Mouse (Mus musculus): Measurements from ENCODE around the gene Rnase9. TPM values are rescaled to one million over a fixed set of nuclear protein-coding genes. Genes with fewer than 3 reads are reported as not detected.
A peak's percentile ranks its signal among the peaks of the same experiment; 100 is the strongest.

Gene Rnase9
- not detected for total RNA-seq (2021)

GRCm38 (mm10) chr14:51041769-51042168, at the start of gene Rnase9:
Gene Rnase9, minus strand, starts transcription at chr14:51041869.
- intact Hi-C loops (cut with DNase I) = no loop called here
- DNase-seq = no peak

GRCm38 (mm10) chr14:51090077-51090781, 48.6 kb upstream of the Rnase9 start:
- intact Hi-C loops (cut with DNase I) = no loop called here
- DNase-seq = peak; percentile 73

- DNase-seq = no peak
- intact Hi-C loops (cut with DNase I) = loop anchor here (2.0 to 5.0 kb wide), 2 partner anchors 25 to 287 kb away; no protein-coding TSS in a partner anchor
Observed at GRCm38 (mm10) chr14:51089674-51090076, 48.0 kb upstream of the Rnase9 start.

- DNase-seq = peak; percentile 95
- intact Hi-C loops (cut with DNase I) = loop anchor here (2.0 to 5.0 kb wide), 2 partner anchors 24 to 287 kb away; no protein-coding TSS in a partner anchor
Observed at GRCm38 (mm10) chr14:51088970-51089673, 47.5 kb upstream of the Rnase9 start.

GRCm38 (mm10) chr14:51088166-51088969, 46.7 kb upstream of the Rnase9 start:
- intact Hi-C loops (cut with DNase I) = loop anchor here (2.0 to 5.0 kb wide), 2 partner anchors 24 to 286 kb away; no protein-coding TSS in a partner anchor
- peak; percentile 80 for DNase-seq

GRCm38 (mm10) chr14:51087762-51088161, 46.1 kb upstream of the Rnase9 start:
- intact Hi-C loops (cut with DNase I) = loop anchor here (2.0 to 5.0 kb wide), 2 partner anchors 23 to 285 kb away; no protein-coding TSS in a partner anchor
- DNase-seq = no peak

- intact Hi-C loops (cut with DNase I) = loop anchor here (5.0 kb wide), 1 partner anchor 284 kb away; no protein-coding TSS in a partner anchor
Observed at GRCm38 (mm10) chr14:51085911-51086310, 44.2 kb upstream of the Rnase9 start.

GRCm38 (mm10) chr14:51085086-51085485, 43.4 kb upstream of the Rnase9 start:
- no peak for DNase-seq
- intact Hi-C loops (cut with DNase I) = loop anchor here (5.0 kb wide), 1 partner anchor 283 kb away; no protein-coding TSS in a partner anchor

More at GRCm38 (mm10) chr14:51085911-51086310, 44.2 kb upstream of the Rnase9 start:
- DNase-seq = no peak

GRCm38 (mm10) chr14:51083805-51084204, 42.1 kb upstream of the Rnase9 start:
- no peak for DNase-seq
- intact Hi-C loops (cut with DNase I) = no loop called here

GRCm38 (mm10) chr14:51082599-51083581, 41.2 kb upstream of the Rnase9 start:
- intact Hi-C loops (cut with DNase I) = no loop called here
- peak; percentile 38 for DNase-seq

GRCm38 (mm10) chr14:51081035-51081434, 39.4 kb upstream of the Rnase9 start:
- no peak for DNase-seq
- intact Hi-C loops (cut with DNase I) = no loop called here

GRCm38 (mm10) chr14:51079180-51079579, 37.5 kb upstream of the Rnase9 start:
- intact Hi-C loops (cut with DNase I) = no loop called here
- no peak for DNase-seq

GRCm38 (mm10) chr14:51074335-51074734, 32.7 kb upstream of the Rnase9 start, which contains the start of gene Olfr750:
Gene Olfr750, minus strand, starts transcription at chr14:51074435.
- intact Hi-C loops (cut with DNase I) = no loop called here
- no peak for DNase-seq

- intact Hi-C loops (cut with DNase I) = no loop called here
- DNase-seq = peak; percentile 38
Observed at GRCm38 (mm10) chr14:51069617-51070016, 27.9 kb upstream of the Rnase9 start.

GRCm38 (mm10) chr14:51068956-51069355, 27.3 kb upstream of the Rnase9 start:
- intact Hi-C loops (cut with DNase I) = no loop called here
- DNase-seq = no peak

- DNase-seq = no peak
- intact Hi-C loops (cut with DNase I) = loop anchor here (5.0 kb wide), 2 partner anchors 33 to 128 kb away; partner anchors contain the start of genes Pip4p1 and Pnp
Observed at GRCm38 (mm10) chr14:51060761-51061160, 19.1 kb upstream of the Rnase9 start.

- intact Hi-C loops (cut with DNase I) = no loop called here
- DNase-seq = no peak
Observed at GRCm38 (mm10) chr14:51057401-51057831, 15.7 kb upstream of the Rnase9 start, which contains the start of gene Rnase12. Gene Rnase12, minus strand, starts transcription at chr14:51057661.

GRCm38 (mm10) chr14:51054243-51055237, 12.9 kb upstream of the Rnase9 start:
- DNase-seq = no peak
- intact Hi-C loops (cut with DNase I) = no loop called here

Data from left cerebral cortex, postnatal 4 days (tissue).